Mouse (Mus musculus): ENCODE measurements around the gene Trir. TPM values are rescaled to one million over a fixed set of nuclear protein-coding genes. Genes with fewer than 3 reads are reported as not detected.

The Trir gene
- polyA plus RNA-seq, 1 experiment = 539 TPM

DNA sequence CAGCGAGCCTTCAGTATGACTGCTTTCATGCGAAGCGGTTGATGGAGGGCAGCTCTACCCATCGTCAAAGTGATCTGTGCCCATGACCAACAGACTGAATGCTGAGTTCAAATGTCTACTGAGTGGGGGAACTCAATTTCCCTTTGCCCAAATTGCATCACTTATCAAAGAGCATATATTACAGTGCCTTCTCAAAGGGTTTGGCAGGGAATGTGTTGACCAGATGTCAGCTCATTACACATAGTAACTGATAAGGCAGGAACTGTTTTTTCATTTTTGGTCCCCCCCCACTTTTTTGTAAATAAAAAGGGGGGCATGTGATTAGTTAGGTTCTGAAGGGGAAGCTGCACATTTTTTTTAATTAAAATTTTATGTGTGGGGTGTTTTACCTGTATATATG, 36.0 kb downstream of the Trir start:
- H3K4me1 ChIP-seq = peaks cover 30% of the 10 kb centered on the region
- H3K36me3 ChIP-seq (replicated peaks; ENCODE audit: low read length) = peaks cover 46% of the 10 kb centered on the region
- no peak overlapping the region for H3K4me3 ChIP-seq (replicated peaks)
- H3K9me3 ChIP-seq = no peaks in the 10 kb centered on the region
- TF ChIP-seq FLI1 (IDR thresholded peaks at IDR 0.05; ENCODE audit: low read length) (no peak), GATA1 (IDR thresholded peaks at IDR 0.05; ENCODE audit: borderline replicate concordance, low read length) (no peak)
- H3K27me3 ChIP-seq (replicated peaks) = peaks cover 4% of the 10 kb centered on the region

DNA sequence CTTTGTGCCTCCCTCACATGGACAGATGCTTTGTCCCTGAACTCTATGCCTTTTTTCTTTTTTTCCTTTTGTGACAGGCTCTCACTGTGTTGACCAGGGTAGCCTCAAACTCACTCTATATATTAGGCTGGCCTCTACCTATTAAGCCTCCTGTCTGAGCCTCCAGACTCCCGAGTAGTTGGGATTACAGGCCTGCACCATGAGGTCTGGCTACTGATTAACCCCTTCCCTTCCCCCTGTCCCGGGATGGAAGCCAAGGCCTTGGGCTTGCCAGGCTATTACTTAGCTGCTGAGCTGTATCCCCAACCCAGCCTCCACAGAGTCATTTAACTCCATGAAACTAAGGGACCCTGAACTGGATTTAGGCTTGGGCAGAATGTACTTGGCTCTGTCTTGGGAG, 38.6 kb downstream of the Trir start:
- H3K27me3 ChIP-seq (replicated peaks) = peaks cover 4% of the 10 kb centered on the region
- H3K4me1 ChIP-seq = peaks cover 23% of the 10 kb centered on the region
- no peaks in the 10 kb centered on the region for H3K9me3 ChIP-seq
- no peak overlapping the region for H3K4me3 ChIP-seq (replicated peaks)
- TF ChIP-seq FLI1 (IDR thresholded peaks at IDR 0.05; ENCODE audit: low read length) (no peak), GATA1 (IDR thresholded peaks at IDR 0.05; ENCODE audit: borderline replicate concordance, low read length) (no peak)
- H3K36me3 ChIP-seq (replicated peaks; ENCODE audit: low read length) = peaks cover 58% of the 10 kb centered on the region

DNA sequence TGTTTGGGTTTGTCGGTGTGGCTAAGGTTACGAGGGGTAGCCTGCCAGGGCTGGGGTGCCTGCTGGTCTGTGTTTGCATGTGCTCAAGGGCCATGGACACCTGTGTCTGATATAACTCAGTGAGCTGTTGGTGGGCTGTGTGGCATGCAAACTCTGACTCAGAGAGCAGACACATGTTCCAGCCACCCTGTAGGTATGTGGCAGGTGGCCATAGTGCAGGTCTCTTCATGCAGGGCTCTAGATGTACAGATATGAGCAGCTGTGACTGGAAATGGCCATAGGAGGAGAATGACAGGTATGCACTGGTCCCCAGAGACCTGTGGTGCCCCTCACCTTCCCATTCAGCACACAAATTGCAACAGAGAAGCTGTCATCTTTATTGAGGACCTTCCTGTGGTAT, 40.5 kb downstream of the Trir start:
- peaks cover 56% of the 10 kb centered on the region for H3K36me3 ChIP-seq (replicated peaks; ENCODE audit: low read length)
- peaks cover 19% of the 10 kb centered on the region for H3K4me1 ChIP-seq
- TF ChIP-seq GATA1 (IDR thresholded peaks at IDR 0.05; ENCODE audit: borderline replicate concordance, low read length) (no peak), FLI1 (IDR thresholded peaks at IDR 0.05; ENCODE audit: low read length) (no peak)

DNA sequence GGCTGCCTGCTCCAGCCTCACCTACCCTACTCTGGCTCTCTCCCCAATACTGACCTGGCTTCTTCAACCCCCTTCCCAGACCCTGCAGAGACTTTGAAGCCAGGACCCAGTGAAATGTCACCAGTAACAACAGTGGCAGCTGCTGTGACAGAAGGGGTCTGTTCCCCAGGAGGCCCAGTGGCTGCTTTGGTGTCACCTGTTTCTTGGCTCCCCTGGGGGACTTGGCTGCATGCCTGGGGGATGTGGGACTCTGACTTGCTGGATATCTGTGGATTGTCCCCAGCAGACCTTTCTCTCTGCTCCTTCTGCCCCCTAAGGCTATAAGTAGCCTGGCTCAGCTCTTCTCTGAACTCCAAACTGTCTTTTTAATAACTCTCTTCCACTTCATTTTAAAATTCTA, 41.4 kb downstream of the Trir start, which contains the start of gene Gm5741:
Gm5741 (minus strand) TSS at position 1 of the 400 bp plus-strand sequence.
- Histone ChIP-seq H3K4me3 (replicated peaks) (no peak within 1 kb of the TSS), H3K4me1 (peaks cover 22% of the 10 kb centered on the region), H3K36me3 (replicated peaks; ENCODE audit: low read length) (peaks cover 52% of the 10 kb centered on the region), H3K9me3 (no peaks in the 10 kb centered on the region), H3K27me3 (replicated peaks) (no peaks in the 10 kb centered on the region)
- no peak for TF ChIP-seq GATA1 (IDR thresholded peaks at IDR 0.05; ENCODE audit: borderline replicate concordance, low read length)
- no peak for TF ChIP-seq FLI1 (IDR thresholded peaks at IDR 0.05; ENCODE audit: low read length)

More for the DNA sequence above, 40.5 kb downstream of the Trir start:
- Histone ChIP-seq H3K4me3 (replicated peaks) (no peak overlapping the region), H3K27me3 (replicated peaks) (no peaks in the 10 kb centered on the region), H3K9me3 (no peaks in the 10 kb centered on the region)

DNA sequence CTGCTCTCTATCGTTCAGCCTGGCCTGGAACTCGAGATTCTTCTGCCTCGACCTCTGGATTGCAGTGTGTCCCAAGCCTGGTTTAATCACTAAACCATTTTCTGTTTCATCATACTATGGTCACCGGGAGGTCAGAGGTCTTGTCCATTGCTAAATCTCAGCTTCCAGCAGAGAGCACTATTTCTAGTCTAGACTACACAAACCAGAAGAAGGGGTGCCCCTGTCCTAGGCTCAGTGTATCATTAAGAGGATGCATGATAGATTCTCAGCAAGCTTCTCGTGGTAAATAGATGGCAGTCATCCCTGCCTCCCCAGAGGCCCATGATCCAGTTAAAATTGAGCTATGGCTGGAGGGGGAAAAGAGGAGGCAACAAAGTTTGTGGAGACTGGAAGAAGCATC, 44.4 kb downstream of the Trir start:
- H3K27me3 ChIP-seq (replicated peaks) = no peaks in the 10 kb centered on the region
- TF ChIP-seq FLI1 (IDR thresholded peaks at IDR 0.05; ENCODE audit: low read length) (no peak), GATA1 (IDR thresholded peaks at IDR 0.05; ENCODE audit: borderline replicate concordance, low read length) (no peak)
- peak overlapping the region; percentile 99 for H3K4me3 ChIP-seq (replicated peaks)
- peaks cover 32% of the 10 kb centered on the region for H3K4me1 ChIP-seq
- no peaks in the 10 kb centered on the region for H3K9me3 ChIP-seq
- peaks cover 66% of the 10 kb centered on the region for H3K36me3 ChIP-seq (replicated peaks; ENCODE audit: low read length)

DNA sequence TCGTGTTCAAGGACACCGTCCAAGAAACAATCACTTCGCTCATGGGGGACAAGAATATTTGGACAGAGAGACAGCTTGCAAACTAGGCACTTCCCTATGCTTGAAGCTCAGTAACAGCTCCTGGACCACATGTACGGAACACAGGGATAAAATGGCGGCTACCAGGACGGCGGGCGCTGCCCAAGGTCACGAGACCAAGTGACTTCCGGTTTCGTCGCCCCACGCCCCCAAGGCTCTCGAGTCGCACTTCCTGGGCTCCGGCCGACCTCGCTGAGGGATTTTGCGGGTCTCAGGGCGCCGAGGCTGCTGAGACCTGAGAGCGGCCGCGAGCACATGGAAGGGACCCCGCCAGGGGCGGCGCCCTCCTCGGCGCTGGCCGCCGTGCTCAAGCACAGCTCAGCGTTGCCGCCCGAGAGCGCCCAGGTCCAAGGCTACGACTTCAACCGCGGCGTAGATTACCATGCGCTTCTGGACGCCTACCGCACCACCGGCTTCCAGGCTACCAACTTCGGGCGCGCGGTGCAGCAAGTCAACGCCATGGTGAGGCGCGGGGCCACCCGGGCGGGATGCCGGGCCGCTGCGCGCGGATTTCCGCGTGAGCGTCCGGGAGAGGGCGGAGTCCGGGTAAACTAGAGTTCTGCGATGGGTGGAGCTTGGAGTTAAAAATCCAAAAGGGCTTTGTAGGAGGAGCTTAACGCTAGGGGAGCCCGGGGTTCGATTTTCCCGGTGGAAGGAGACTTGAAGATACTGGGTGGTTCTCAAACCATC, 45.1 kb downstream of the Trir start, which contains the start of gene Dhps:
Dhps (plus strand) TSS at position 244 of the 768 bp plus-strand sequence.
- Histone ChIP-seq H3K27me3 (replicated peaks) (no peaks in the 10 kb centered on the region), H3K4me3 (replicated peaks) (peak within 1 kb of the TSS; percentile 99), H3K36me3 (replicated peaks; ENCODE audit: low read length) (peaks cover 66% of the 10 kb centered on the region), H3K9me3 (no peaks in the 10 kb centered on the region), H3K4me1 (peaks cover 38% of the 10 kb centered on the region)
- peak; percentile 64; the same call in 1 of the 2 replicates for TF ChIP-seq FLI1 (IDR thresholded peaks at IDR 0.05; ENCODE audit: low read length)
- TF ChIP-seq GATA1 (IDR thresholded peaks at IDR 0.05; ENCODE audit: borderline replicate concordance, low read length) = no peak

DNA sequence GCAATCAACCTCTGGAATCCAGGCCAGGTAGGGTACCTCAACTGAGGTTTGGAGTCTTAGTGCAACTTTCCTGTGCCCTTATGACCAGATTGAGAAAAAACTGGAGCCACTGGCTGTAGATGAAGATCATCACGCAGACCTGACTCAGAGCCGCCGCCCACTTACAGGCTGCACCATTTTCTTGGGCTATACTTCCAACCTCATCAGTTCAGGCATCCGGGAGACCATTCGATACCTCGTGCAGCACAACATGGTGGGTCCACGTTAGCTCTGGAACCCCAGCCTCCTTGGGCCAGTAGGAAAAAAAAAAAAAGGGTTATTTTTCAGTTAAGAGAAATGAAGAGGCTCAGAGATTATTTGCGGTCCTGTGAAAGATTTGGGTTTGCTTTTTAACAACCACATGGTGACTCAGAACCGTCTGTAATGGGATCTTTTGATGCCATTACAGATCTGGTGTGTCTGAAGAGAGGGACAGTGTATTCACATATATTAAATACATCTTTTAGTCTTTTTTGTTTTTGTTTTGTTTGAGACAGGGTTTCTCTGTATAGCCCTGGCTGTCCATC, 45.8 kb downstream of the Trir start:
- H3K4me3 ChIP-seq (replicated peaks) = peak overlapping the region; percentile 99
- peaks cover 62% of the 10 kb centered on the region for H3K36me3 ChIP-seq (replicated peaks; ENCODE audit: low read length)

DNA sequence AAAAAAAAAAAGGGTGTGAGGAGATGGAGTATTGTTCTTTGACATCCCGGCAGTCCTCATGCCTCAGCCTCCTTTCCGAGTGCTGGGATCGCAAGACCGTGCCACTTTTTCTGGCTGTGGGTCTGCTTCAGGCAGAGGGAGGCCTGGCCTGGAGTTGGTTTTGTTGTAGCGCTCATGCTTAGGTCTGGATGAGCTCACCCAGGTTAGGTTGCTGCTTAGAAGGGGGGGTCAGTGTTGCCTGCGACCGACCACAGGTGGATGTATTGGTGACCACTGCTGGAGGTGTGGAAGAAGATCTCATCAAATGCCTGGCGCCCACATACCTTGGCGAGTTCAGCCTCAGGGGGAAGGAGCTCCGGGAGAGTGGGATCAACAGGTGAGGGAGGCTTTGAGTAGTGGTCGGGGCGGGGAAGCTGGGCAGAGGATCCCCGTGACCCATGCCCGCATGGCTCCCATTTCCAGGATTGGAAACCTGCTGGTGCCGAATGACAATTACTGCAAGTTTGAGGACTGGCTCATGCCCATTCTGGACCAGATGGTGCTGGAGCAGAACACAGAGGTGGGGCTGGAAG, 46.5 kb downstream of the Trir start:
- Histone ChIP-seq H3K36me3 (replicated peaks; ENCODE audit: low read length) (peaks cover 61% of the 10 kb centered on the region), H3K27me3 (replicated peaks) (no peaks in the 10 kb centered on the region), H3K9me3 (no peaks in the 10 kb centered on the region), H3K4me3 (replicated peaks) (peak overlapping the region; percentile 65), H3K4me1 (peaks cover 39% of the 10 kb centered on the region)
- TF ChIP-seq GATA1 (IDR thresholded peaks at IDR 0.05; ENCODE audit: borderline replicate concordance, low read length) = no peak
- TF ChIP-seq FLI1 (IDR thresholded peaks at IDR 0.05; ENCODE audit: low read length) = no peak

More for the DNA sequence above, 45.8 kb downstream of the Trir start:
- Histone ChIP-seq H3K9me3 (no peaks in the 10 kb centered on the region), H3K4me1 (peaks cover 38% of the 10 kb centered on the region), H3K27me3 (replicated peaks) (no peaks in the 10 kb centered on the region)
- TF ChIP-seq GATA1 (IDR thresholded peaks at IDR 0.05; ENCODE audit: borderline replicate concordance, low read length) (no peak), FLI1 (IDR thresholded peaks at IDR 0.05; ENCODE audit: low read length) (no peak)

DNA sequence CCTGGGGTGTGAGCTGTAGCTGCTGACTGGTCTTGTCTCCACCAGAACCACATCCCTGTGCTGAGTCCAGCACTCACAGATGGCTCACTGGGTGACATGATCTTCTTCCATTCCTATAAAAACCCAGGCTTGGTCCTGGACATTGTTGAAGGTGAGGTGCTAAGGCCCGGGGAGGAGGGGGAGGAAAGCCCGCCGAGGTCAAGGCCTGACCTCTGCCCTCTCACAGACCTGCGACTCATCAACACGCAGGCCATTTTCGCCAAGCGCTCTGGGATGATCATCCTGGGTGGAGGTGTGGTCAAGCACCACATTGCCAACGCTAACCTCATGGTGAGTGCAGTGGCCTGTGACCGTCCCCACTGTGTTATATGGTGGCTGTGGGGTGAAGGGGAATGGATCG, 47.5 kb downstream of the Trir start:
- Histone ChIP-seq H3K9me3 (no peaks in the 10 kb centered on the region), H3K4me3 (replicated peaks) (peak overlapping the region; percentile 55), H3K27me3 (replicated peaks) (no peaks in the 10 kb centered on the region), H3K4me1 (peaks cover 49% of the 10 kb centered on the region), H3K36me3 (replicated peaks; ENCODE audit: low read length) (peaks cover 63% of the 10 kb centered on the region)
- TF ChIP-seq GATA1 (IDR thresholded peaks at IDR 0.05; ENCODE audit: borderline replicate concordance, low read length) (no peak), FLI1 (IDR thresholded peaks at IDR 0.05; ENCODE audit: low read length) (no peak)

DNA sequence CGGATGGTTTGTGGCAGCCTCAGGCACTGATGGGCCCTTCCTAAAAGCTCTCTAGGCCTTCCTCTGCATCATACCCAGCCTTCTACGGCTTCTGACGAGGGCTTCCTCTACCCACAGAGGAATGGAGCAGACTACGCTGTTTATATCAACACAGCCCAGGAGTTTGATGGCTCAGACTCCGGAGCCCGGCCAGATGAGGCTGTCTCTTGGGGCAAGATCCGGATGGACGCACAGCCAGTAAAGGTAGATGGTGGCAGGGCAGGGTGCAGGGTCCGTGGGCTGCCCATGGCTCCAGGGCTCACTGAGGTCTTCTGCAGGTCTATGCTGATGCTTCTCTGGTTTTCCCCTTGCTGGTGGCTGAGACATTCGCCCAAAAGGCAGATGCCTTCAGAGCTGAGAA, 48.0 kb downstream of the Trir start:
- Histone ChIP-seq H3K4me3 (replicated peaks) (no peak overlapping the region), H3K4me1 (peaks cover 54% of the 10 kb centered on the region), H3K27me3 (replicated peaks) (no peaks in the 10 kb centered on the region), H3K36me3 (replicated peaks; ENCODE audit: low read length) (peaks cover 66% of the 10 kb centered on the region), H3K9me3 (no peaks in the 10 kb centered on the region)
- TF ChIP-seq GATA1 (IDR thresholded peaks at IDR 0.05; ENCODE audit: borderline replicate concordance, low read length) (no peak), FLI1 (IDR thresholded peaks at IDR 0.05; ENCODE audit: low read length) (no peak)

Data from megakaryocyte, embryonic 14.5 days (primary cell).